Mouse (Mus musculus) left cerebral cortex, adult 18-20 months (tissue): Measurements from ENCODE around the gene Ccl7. TPM values are rescaled to one million over a fixed set of nuclear protein-coding genes. Genes with fewer than 3 reads are reported as not detected.

Experiments used
- DNase-seq, 2 experiments: peaks; one replicate each; pipeline ENCODE4 v3.0.0; 2021 to 2022; ENCODE audit warnings: low spot score in 2 of 2, mixed read lengths in 1 of 2
- long read RNA-seq, 2 experiments: library from polyadenylated mRNA; stranded (forward); transcript quantifications; one replicate each; pipeline ENCODE4 v2.0.0; 2021
- total RNA-seq, 2 experiments: library from RNA; stranded (reverse); gene quantifications; 2 replicates each; pipeline ENCODE4 v1.2.3; 2021

Ccl7 gene
- not detected for total RNA-seq
- long read RNA-seq, experiment 1, result 0 reads
- long read RNA-seq, experiment 2, result 0 reads

DNA sequence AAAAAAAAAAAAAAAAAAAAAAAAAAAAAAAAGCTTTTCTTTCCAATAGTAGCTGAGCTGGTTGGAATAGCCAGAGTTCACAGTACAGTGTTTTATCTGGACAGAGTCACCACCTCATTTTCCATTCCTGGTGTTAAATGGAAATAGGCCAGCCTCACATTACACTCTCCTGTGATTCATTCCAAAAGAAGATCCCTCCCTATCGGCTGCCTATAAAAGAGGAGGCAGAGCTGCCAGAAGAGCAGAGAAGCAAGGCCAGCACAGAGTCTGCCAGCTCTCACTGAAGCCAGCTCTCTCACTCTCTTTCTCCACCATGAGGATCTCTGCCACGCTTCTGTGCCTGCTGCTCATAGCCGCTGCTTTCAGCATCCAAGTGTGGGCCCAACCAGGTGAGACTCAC lies at the start of gene Ccl7:
Gene Ccl7 (plus strand): TSS at position 242 of the 400 bp plus-strand sequence.
- no peak for DNase-seq

DNA sequence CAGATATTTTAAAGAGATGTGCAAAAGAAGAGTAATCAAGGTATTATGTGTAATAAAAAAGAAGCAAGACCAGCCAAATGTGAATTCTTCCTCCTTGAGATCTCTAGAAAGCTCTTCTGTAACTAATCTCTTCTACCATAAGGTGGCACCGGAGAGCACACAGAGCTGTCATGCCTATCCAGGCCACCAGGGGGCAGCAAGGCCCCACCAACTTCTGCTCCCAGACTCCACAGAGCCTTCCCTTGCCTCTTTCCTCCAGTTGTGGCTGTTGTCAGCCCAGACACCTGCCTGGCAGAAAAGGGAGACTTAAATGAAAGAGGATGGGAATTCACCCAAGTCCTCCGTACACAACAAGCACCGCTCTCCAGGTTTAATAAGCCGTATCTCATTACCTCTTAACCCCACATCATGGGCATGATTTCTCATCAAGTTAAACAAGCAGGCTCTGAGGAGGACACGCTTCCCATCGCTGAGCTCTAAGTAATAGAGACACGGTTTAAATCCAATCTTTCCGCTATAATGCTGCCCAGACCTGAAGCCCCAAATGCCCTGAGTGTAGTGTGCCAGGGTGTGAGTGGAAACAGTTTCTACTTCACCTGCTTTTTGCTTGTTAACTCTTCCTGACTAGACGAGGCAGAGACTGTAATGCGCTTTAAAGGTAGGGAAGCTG lies 49.2 kb upstream of the Ccl7 start:
- peak; percentile 73 to 78 for DNase-seq

- DNase-seq, result no peak
Measured at GRCm38 (mm10) chr11:81997085-81997484, 48.4 kb upstream of the Ccl7 start.

GRCm38 (mm10) chr11:81998646-81999045 lies 46.9 kb upstream of the Ccl7 start:
- DNase-seq, result no peak

- DNase-seq, result no peak
Measured at GRCm38 (mm10) chr11:81999469-81999868, 46.0 kb upstream of the Ccl7 start.

DNA sequence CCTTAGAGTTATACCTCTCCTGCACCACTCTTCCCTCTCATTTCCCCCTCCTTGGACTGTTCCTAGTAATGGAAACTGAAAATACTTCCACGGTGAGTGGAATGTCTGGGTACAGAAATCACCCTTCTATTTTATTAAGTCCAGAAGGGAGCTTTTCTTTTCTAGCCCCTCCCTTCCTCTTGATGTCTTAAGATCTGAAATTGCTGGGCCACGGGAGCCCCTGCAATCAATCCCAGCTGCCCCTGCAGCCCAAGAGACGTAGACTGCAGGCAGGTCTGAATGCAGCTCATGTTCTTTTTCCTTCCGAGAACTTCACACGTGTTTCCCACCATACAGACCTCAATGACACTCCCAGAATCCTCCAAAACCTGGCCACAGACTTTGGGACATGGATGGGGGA lies 44.9 kb upstream of the Ccl7 start:
- DNase-seq, result no peak

GRCm38 (mm10) chr11:82004810-82005209 lies 40.7 kb upstream of the Ccl7 start:
- no peak for DNase-seq

DNA sequence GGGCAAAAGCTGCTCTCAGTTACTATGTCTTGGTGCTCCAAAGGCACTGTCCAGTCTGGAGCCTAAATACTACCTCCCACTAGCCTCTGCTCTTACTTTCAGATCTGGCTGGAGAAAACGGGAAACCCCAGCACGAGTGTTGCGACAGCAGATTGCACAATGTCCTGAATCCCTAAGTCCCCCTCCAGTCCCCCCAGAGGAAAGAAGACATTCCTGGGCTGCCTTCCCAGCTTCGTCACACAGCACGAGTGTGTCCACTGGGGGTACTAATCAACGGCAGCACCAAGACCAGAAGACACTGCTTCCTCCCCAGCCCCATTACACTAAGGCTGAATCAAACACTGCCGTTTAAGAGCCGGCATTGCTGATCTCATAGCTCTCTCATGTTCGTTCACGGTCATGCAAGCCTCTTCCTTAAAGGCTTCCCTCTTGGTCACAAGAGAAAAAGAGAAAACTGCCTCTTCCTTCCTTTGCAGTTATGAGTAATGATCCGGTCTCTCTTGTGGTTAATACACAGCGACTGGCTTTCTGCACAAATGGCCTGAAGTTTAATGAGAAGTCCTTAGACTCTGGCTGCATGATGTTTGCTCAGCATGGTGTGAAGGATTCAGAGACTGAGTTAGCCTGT lies 38.6 kb upstream of the Ccl7 start:
- no peak for DNase-seq

GRCm38 (mm10) chr11:82010115-82010514 lies 35.4 kb upstream of the Ccl7 start:
- DNase-seq, result peak; percentile 33 to 46

DNA sequence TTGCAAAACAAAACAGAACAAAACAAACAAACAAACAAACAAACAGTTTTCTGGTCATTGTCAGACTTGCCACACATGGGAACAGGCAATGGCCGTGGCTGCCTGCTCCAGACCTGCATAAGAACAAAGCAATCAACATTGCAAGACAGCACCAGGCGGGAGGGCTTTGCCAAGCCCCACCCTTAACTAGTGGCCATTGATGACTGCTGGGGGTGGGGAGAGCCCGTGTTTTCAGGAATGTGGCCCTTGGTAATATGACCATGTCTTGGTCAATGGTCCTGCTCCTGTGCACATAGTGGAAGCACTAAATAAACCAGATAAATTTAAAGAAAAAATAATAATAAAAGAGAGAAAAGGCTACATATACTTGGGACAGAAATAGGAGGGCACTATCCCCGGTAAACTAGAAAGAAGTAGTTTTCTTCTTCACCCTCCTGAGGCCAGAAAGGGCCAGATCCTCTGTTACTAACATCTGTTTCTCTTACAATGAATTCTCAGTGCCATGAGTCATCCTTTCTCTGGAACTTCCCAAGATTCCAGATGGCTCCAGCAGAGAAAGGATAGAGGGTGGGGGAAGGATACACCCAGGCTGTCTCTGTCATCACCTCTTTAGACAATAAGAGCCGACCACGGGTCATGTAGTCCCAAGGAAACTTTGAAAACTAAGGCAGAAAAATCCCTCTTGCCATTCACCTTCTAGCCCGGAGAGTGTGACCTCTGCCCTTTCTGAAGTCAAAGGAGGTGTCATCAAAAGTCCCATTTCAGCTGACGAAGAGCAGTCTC lies 33.9 kb upstream of the Ccl7 start:
- DNase-seq, result peak in 1 of 2 experiments; percentile 4

DNA sequence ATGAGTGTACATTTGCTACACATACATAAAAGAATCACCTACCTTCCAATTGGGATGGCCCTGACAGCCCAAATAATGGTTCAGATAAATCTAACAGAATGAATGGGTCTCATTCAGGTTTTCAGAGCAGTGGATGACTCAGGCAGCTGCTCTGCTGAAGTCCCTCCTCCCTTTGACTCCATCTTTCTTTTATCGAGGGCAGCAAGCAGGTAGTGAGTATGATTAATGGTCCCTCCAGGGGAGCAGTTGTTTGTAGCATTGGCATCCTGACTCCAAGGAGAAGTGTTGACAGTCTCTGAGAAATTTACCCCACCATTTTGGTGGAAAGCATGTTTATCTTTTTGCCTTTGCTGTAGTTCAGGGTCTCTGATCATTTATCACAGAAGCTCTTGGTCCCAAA lies 31.8 kb upstream of the Ccl7 start:
- DNase-seq, result no peak

GRCm38 (mm10) chr11:82015066-82015465 lies 30.4 kb upstream of the Ccl7 start:
- DNase-seq, result no peak

GRCm38 (mm10) chr11:82016181-82016780 lies 29.2 kb upstream of the Ccl7 start:
- DNase-seq, result no peak

DNA sequence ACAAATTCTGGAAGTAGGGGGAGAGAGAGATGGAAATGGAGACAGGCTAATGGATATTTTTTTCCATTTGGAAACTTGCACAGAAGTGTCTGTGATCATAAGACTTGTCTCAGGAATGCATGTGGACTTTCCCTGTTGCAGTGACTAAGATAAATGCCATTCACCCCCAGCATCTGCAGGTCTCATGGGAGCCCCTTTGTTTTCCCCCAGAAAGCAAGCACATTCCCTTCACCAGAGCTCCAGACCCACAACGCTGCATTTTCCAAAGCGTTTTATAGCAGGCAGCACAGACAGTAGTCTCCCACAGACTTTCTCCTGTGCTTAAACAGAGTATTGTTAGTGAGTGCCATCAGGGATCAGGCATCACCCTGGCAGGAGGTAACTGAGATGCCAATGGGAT lies 26.1 kb upstream of the Ccl7 start:
- no peak for DNase-seq

DNA sequence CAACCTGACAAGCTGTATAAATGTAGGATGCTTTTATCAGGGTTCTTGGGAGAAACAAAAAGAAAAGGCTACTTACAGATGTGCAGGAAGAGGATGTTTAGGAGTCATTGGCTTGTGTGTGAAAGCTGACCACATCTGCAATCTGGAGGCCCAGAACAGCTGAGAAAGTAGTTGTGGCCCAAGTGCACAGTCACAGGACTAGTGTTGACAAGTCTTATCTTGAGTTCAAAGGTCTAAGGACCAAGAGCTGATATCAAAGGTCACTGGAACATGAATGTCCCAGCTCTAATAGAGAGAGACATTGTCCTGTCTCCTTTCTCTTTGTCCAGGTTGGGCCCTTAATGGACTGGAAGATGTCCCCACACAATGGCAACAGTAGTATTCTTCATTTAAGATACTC lies 25.7 kb upstream of the Ccl7 start:
- DNase-seq, result no peak

DNA sequence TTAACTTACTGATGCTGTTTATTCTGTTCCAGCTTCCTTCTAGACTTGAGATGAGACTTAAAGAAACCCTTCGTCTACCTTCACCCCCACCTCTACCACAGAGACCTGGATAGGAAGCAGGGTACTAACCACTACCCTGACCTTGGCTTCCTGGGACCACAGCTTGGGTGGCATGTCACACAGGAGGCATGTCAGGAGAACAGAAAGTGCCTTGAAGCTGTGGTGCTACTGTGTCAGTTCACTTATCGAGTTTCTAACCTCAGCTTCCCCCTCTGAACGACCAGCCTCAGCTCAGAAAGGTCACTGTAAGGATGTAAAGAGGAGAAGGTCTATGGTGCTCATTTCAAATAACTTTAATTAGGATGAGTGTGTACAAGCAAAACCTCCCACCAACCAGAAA lies 24.1 kb upstream of the Ccl7 start:
- DNase-seq, result no peak

DNA sequence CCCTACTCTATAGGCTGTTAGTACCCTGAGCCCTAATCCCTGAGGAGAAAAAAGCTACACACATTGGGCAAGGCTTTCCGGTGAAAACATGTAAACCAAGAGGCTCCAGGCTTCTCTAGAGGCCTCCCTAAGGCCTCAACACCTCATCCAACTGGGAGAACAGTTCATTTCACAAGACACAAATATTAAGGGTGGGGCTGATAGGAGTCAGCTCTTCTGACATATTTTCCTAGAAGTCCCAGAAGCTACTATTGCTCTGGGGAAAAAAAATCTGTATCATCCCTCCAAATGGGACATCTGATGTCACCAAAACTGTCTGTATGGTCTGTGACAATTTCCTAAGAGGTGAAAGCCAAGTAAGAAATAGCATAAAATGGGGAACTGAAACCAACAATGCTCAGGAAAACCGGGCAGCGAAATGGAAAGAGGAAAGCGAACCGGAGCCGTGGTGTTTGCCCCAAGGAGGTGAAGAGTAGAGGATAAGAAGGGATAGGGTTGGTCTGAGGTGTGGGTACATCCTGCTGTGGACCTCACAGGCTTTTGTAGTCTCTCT lies 22.9 kb upstream of the Ccl7 start:
- DNase-seq, result no peak

- DNase-seq, result no peak
Measured at GRCm38 (mm10) chr11:82023769-82024168, 21.7 kb upstream of the Ccl7 start.

DNA sequence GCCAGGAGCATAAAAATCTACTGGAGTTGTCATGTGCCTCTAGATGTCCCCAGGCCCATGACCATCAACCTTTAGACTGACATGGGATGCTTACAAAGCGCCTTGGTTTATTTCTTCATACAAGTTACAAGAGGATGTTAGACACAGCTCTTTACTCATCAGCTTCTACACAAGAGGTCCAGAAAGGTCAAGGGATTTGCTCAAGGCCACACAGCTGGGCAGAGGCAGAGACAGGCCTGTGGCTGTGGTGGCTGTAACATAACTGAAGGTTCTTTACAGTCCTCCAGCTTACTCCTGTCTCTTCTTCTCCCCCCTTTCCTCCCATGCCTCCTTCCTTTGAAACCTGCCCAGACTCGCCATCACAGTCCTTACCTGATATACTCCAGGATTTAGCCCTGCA lies 15.3 kb upstream of the Ccl7 start:
- DNase-seq, result no peak

- DNase-seq, result no peak
Measured at GRCm38 (mm10) chr11:82032136-82032535, 13.4 kb upstream of the Ccl7 start.

- DNase-seq, result no peak
Measured at GRCm38 (mm10) chr11:82032678-82033344, 12.7 kb upstream of the Ccl7 start.
